Mouse (Mus musculus): ENCODE measurements around the gene Rad51c.
"Not testable (repeated sequence)": the region's sequence is repeated elsewhere in the genome, so short reads cannot be mapped to it uniquely, and the experiment has no call there.

Rad51c gene

DNA sequence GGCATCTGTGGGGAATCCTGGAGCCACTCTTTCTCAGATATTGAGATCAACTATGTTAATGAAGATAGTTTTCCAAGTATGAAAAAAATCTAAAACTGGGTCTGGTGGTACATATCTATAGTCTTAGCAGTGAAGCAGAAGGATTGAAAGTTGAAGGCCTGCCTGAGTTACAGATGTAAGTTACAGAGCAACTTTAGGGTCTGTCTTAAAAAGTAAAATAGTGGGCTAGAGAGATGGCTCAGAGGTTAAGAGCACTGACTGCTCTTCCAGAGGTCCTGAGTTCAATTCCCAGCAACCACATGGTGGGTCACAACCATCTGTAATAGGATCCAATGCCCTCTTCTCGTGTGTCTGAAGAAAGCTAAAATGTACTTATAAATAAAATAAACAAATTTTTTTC lies 27.7 kb upstream of the Rad51c start:
- no peak for DNase-seq (ENCODE audit: low read depth)

DNA sequence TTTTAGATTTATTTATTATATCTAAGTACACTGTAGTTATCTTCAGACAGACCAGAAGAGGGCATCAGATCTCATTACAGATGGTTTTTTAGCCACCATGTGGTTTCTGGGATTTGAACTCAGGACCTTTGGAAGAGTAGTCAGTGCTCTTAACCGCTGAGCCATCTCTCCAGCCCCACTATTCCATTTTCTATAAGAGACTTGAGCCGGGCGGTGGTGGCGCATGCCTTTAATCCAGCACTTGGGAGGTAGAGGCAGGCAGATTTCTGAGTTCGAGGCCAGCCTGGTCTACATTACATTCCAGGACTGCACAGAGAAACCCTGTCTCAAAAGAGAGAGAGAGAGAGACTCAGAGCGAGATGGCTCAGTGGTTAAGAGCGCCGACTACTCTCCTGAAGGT lies 27.1 kb upstream of the Rad51c start:
- DNase-seq (ENCODE audit: low read depth), result not testable (repeated sequence)

DNA sequence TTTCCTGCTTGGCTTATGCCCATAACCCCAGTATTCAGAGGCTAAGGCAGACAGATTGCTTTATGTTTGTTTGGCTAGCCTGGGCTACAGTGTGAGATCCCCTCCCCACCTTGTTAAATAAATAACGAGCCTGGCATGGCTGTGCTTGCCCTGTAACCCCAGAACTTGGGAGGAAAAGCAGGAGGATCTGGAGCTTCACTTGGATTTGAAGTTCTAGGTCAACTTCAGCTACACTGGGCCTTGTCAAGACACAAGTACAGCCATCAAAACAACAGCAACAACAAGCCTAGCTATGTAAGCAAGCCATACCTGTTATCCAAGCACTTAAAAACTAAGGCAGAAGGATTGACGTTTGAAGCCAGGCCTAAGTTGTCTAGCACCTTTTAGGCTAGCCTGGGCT lies 25.6 kb upstream of the Rad51c start:
- no peak for DNase-seq (ENCODE audit: low read depth)

DNA sequence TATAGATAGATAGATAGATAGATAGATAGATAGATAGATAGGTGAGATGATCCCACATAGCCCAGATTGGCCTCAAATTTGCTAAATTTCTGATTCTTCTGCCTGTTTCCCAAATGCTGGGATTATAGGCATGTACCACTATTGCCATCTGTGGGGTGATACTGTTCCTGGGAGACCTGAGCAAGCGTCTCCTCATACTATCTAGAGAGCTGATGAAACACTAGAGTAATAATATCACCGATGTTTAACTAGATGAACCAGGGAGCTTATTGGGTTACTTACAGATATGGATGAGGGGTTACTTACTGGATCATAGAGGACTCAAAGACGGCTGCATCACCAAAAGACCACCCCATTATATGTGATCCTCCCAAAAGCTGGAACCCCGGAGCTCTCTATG lies 24.6 kb upstream of the Rad51c start:
- no peak for DNase-seq (ENCODE audit: low read depth)

GRCm38 (mm10) chr11:87428051-87428673 lies 23.4 kb upstream of the Rad51c start:
- no peak for DNase-seq (ENCODE audit: low read depth)

DNA sequence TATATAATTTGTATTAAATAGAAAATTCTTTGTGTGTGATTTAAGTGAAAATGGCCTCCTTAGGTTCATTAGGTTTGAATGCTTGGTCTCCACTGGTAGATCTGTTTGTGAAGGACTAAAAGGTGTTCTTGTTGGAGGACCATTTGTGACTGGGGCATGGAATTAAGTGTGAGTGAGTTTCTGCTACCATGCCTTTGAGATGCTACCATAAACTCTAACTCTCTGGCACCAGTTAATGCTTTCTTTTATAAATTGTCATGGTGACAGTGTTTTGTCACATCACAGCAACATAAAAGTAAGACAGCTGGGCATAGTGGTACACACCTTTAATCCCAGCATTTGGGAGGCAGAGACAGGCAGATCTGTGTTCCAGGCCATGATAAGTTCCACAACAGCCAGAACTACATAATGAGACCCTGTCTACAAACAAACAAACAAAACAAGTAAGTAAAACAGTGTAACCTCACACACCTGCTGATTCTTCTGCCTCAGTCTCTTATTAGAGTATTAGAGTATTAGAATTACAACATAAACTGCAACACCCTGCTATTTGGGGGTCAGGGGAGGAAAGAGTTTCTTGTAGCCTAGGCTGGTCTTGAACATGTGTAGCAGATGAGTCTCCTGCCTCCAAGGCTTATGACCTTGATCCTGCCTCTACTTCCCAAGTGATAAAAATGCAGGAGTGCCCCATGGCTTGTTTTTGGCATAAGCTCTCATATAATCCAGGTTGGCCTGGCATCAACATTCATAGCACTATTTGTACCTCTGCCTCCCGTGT lies 22.7 kb upstream of the Rad51c start:
- DNase-seq (ENCODE audit: low read depth), result no peak

- DNase-seq (ENCODE audit: low read depth), result peak; percentile 99
Observed at GRCm38 (mm10) chr11:87426450-87427250, 21.9 kb upstream of the Rad51c start.

GRCm38 (mm10) chr11:87426121-87426449 lies 21.3 kb upstream of the Rad51c start:
- no peak for DNase-seq (ENCODE audit: low read depth)

DNA sequence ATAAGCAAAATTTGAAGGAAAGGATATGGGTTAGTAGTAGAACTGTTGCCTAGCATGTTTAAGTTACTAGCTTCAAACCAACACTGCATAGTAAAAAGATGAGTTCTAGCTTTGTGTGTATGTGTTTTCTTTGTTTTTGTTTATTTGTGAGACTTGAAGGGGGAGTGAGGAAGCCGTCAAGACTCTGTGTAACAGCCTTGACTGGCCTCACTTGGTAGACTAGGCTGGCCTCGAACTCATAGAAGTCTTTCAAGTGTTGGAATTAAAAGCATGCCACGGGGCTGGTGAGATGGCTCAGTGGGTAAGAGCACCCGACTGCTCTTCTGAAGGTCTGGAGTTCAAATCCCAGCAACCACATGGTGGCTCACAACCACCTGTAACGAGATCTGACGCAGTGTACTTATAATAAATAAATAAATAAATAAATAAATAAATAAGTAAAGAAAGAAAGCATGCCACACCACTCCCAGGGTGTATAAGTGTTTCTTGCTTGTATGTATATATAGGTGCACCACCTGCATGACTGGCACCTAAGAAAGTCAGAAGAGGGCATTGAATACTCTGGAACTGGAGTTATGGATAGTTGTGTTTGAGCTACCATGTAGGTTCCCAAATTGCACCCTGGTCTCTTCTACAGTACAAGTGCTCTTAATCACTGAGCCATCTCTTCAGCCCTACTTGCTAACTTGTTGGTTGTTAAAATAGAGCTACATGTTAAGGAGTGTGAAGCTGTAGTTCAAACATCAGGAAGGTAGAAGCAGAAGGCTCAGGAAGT lies 19.0 kb upstream of the Rad51c start:
- DNase-seq (ENCODE audit: low read depth), result peak; percentile 32

- peak; percentile 99 for DNase-seq (ENCODE audit: low read depth)
Observed at GRCm38 (mm10) chr11:87422511-87423340, 18.0 kb upstream of the Rad51c start.

DNA sequence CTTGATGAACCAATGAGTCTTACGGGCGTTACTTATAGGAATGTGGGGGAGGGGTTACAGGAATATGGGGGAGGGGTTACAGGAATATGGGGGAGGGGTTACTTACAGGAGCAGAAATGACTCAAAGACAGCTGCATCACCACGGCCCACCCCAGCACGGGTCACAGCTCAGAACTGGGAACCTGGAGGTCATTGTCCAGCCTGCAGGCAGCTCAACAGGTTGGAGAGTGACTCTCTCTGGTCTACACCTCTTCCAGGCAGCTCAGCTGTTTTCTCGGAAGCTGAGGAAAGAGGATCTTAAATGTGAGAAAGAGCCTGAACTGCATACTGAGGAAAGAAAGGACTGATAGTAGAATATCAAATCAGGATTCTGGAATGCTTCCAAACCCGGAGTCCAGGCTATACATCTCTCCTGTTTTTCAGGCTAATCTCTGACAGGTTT lies 17.0 kb upstream of the Rad51c start:
- peak; percentile 61 for DNase-seq (ENCODE audit: low read depth)

GRCm38 (mm10) chr11:87420861-87421260 lies 16.1 kb upstream of the Rad51c start:
- DNase-seq (ENCODE audit: low read depth), result no peak

- no peak for DNase-seq (ENCODE audit: low read depth)
Observed at GRCm38 (mm10) chr11:87416120-87416519, 11.4 kb upstream of the Rad51c start.

DNA sequence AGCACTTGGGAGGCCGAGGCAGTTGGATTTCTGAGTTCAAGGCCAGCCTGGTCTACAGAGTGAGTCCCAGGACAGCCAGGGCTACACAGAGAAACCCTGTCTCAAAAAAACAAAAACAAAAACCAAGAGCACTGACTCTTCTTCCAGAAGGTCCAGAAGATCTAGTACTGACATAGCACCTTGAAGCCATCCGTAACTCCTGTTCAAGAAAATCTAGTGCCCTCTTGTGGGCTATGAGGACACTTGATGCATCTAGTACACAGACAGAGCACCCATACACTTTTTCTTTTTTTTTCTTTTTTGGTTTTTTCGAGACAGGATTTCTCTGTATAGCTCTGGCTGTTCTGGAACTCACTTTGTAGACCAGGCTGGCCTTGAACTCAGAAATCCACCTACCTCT lies 8.7 kb upstream of the Rad51c start:
- DNase-seq (ENCODE audit: low read depth), result peak; percentile 71

DNA sequence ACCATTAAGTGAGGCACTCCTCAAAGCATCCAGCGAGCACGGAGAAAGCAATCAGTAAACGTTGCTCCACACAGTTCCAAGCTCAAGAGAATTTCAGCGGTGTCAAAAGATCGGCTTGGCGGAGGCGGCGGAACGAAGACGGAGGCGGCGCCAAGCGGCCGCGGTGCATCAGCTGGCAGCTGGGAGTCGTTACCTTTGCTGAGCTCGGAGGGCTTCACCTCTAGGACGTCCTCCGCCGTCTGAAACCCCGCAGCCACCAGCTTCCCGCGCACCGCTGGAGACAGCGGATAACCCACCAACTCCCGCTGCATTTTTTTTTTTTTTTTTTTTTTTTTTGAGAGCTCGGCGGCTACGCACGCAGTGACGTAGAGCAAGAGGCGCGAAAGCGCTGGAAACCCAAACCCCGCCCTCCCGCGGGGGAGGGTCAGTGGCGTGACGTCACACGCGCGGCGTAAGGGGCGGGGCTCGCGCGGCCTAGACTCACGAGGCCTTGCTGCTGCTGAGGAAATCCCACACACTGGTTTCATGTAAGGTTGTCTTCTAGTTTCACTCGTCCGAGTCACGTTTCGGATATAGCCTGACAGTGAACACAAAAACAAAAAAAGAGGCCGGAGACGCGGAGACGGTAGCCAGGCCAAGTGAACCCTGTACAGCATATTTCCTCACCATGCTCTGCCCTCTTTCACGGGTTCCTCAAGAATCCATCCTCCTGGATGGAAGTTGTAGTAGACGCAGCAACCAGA lies 472 bp downstream of the Rad51c start:
- DNase-seq (ENCODE audit: low read depth), result peak; percentile 96

GRCm38 (mm10) chr11:87398402-87398801 lies 6.4 kb downstream of the Rad51c start:
- peak; percentile 64 for DNase-seq (ENCODE audit: low read depth)

GRCm38 (mm10) chr11:87393855-87394254 lies 10.9 kb downstream of the Rad51c start:
- DNase-seq (ENCODE audit: low read depth), result peak; percentile 74

DNA sequence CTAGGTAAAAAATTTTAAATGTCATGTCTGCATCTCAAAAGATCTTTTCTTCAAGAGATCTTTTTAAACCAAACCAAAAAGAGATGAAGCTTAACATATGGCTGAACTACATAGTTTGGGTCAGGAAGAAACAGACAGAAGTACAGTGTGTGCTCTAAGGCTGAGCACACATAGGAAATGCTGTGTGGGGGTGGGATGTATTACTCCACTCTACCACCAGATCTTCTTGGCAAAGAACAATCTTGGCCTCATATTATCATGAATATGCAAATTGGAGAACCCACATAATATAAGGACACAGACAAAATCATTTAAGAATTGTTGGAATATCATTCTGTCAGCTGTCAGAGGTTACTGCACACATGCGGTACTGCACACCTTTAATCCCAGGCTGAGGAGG lies 19.1 kb downstream of the Rad51c start:
- DNase-seq (ENCODE audit: low read depth), result no peak

GRCm38 (mm10) chr11:87384551-87384950 lies 20.2 kb downstream of the Rad51c start:
- DNase-seq (ENCODE audit: low read depth), result no peak

GRCm38 (mm10) chr11:87367865-87368580 lies 36.7 kb downstream of the Rad51c start:
- peak; percentile 95 for DNase-seq (ENCODE audit: low read depth)

All from 416B (cell line).